Mouse (Mus musculus) limb, embryonic 13.5 days (tissue): ENCODE measurements at regions not wholly inside any gene's neighbourhood (a gene's known extent, or its start where the extent isn't known, plus 50 kb on each side); places are given as distances from the start of the nearest gene placed in this dataset.

Experiments
- ATAC-seq: fragments of 200-750 bp; cut with Nextera tagmentation; 2 replicates; pipeline ENCODE4 v1.8.0; 2017; ENCODE audit warnings: low read depth, moderate number of reproducible peaks, moderate TSS enrichment; ENCODE audit not compliant: low FRiP score
- H3K27ac ChIP-seq: fragments of 300-500 bp; sonication (generic); 2 replicates; pipeline ENCODE4 v1.5.1; 2015; ENCODE audit warnings: inconsistent platforms, mild to moderate bottlenecking, moderate library complexity
- H3K27me3 ChIP-seq: fragments of 300-500 bp; sonication (generic); 2 replicates; pipeline ENCODE4 v1.6.1; 2015; ENCODE audit warnings: mild to moderate bottlenecking, inconsistent platforms
- H3K36me3 ChIP-seq: fragments of 300-500 bp; sonication (generic); 2 replicates; pipeline ENCODE4 v1.6.1; 2015; ENCODE audit warnings: inconsistent platforms, mild to moderate bottlenecking, moderate library complexity
- H3K4me1 ChIP-seq: fragments of 300-500 bp; sonication (generic); 2 replicates; pipeline ENCODE4 v1.6.1; 2015; ENCODE audit warnings: inconsistent platforms
- H3K4me2 ChIP-seq: fragments of 300-500 bp; sonication (generic); replicated peaks from 2 replicates; pipeline ENCODE4 v1.6.1; 2015; ENCODE audit warnings: inconsistent platforms, mild to moderate bottlenecking, moderate library complexity
- H3K4me3 ChIP-seq: fragments of 300-500 bp; sonication (generic); 2 replicates; pipeline ENCODE4 v1.5.1; 2015; ENCODE audit warnings: moderate library complexity, mild to moderate bottlenecking, inconsistent platforms
- H3K9ac ChIP-seq: fragments of 300-500 bp; sonication (generic); 2 replicates; pipeline ENCODE4 v1.6.1; 2015; ENCODE audit warnings: mild to moderate bottlenecking, inconsistent platforms
- H3K9me3 ChIP-seq: fragments of 300-500 bp; sonication (generic); 2 replicates; pipeline ENCODE4 v1.6.1; 2016; ENCODE audit warnings: inconsistent platforms
- WGBS: fragments of 180-500 bp; shearing (Covaris S2); methylation state at CpG from one replicate; pipeline ENCODE4 v1.1.7; 2015; 5-methylcytosine and 5-hydroxymethylcytosine counted together

DNA sequence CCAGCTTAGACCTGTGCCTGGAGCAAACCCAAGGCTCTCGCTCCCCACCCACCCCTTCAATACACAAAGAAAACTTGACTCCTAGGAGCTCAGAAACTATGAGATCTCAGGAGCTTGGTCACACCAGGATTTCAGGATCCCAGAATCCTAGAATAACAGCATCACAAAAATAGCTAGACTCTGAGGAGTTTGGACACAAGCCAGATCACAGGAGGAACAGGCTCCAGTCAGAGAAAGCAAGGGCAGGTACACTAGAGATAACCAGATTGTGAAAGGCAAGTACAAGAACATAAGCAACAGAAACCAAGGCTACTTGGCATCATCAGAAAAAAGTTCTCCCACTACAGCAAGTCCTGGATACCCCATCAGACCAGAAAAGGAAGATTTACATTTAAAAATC, 221.5 kb downstream of the Epha7 start:
- no peak overlapping the region for H3K4me2 ChIP-seq
- H3K27me3 ChIP-seq = no peaks in the 10 kb centered on the region
- no peak overlapping the region for H3K27ac ChIP-seq
- no peak overlapping the region for H3K4me3 ChIP-seq
- 95% methylated on average over 1 of the region's 1 CpGs for WGBS
- peaks cover 6% of the 10 kb centered on the region; the same call in 1 of the 2 replicates for H3K9me3 ChIP-seq
- H3K9ac ChIP-seq = no peak overlapping the region
- no peaks in the 10 kb centered on the region for H3K4me1 ChIP-seq
- H3K36me3 ChIP-seq = no peaks in the 10 kb centered on the region
- no peak for ATAC-seq

DNA sequence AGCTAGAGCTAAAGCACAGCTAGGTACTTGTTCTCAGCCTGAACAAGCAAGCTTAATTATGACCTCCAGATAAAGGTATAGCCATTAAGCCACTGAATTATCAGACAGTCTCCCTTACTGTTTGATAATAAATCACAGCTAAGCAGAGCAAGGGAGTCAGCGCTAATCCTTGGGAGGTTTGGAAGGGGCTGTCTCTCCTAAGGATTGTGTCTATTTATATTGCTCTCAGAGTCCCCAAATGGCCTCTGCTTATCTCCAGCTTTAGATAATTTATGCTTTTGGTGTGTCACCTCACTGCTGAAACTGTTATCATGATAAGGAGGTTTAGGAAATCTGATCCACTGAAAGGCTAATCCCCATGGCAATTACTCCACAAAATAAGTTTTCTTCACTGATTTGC, 227.1 kb downstream of the Epha7 start:
- H3K4me2 ChIP-seq = no peak overlapping the region
- no peak for ATAC-seq
- WGBS = 22% methylated on average over 1 of the region's 1 CpGs
- no peak overlapping the region for H3K4me3 ChIP-seq
- H3K27ac ChIP-seq = no peak overlapping the region
- no peaks in the 10 kb centered on the region for H3K36me3 ChIP-seq
- no peaks in the 10 kb centered on the region for H3K4me1 ChIP-seq
- no peaks in the 10 kb centered on the region for H3K27me3 ChIP-seq
- no peaks in the 10 kb centered on the region for H3K9me3 ChIP-seq
- H3K9ac ChIP-seq = no peak overlapping the region

DNA sequence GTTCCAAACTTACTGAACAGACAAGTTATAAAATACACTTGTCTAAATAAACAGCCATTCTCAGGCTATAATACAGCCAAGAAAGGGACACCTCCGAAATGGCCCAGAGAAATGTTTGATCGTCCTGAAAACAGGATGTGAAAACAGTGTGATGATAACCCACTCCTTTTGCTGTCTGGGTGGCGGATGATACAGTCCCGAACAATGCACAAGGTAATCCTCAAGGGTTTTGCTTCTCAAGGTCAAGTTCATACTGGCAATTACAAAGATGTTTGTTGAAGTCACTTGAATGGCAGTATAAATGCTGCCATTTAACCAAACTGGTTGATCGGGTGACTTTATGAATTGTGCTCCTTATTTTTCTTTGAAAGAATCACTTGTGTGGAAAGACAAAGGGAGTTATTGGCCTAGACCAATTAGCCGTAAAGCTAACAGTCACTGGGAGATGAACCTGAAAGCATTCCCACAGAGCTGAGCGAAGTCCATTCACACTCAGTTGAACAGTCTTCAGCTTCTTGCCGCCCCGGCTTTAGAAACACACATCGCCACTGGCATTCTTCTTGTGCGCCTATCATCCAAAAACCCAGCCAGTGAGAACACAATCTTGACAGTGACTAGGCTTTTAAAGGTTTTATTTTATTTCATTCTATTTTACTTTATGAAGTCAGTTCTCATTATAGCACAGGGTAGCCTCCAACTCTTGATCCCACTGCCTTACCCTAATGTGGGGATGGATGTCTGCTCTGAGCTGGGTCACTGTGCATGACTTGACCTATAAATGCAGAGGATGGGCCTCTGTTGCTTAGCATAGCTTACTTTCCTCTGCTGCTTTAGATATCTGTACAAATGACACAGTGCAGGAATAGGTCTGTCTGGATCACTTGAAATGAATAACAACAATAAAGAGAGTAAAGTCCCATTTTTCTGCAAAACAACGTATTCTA, 256.0 kb downstream of the Epha7 start:
- no peak overlapping the region for H3K27ac ChIP-seq
- no peaks in the 10 kb centered on the region for H3K4me1 ChIP-seq
- ATAC-seq = no peak
- no peak overlapping the region for H3K4me3 ChIP-seq
- 89% methylated on average over 12 of the region's 12 CpGs for WGBS
- no peak overlapping the region for H3K4me2 ChIP-seq
- no peak overlapping the region for H3K9ac ChIP-seq
- no peaks in the 10 kb centered on the region for H3K27me3 ChIP-seq
- H3K9me3 ChIP-seq = no peaks in the 10 kb centered on the region
- H3K36me3 ChIP-seq = no peaks in the 10 kb centered on the region

DNA sequence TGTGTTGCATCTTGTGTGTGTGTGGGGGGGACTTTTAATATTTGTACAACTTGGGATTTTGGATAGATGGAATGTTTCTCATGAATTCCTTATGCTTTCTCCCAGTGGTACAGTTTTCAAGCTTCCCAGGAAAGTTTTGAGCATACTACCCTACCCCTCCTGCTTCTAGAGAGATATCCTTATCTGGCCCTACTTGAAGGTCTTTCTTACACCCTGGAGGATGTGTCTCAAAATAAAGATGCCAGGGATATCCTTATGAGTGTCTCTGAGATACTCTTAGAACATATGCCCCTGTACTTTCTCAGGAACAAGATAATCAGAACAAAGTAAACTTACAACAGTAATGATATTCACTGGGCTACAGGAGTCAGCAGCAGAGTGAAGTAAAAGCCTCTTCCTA, 261.3 kb downstream of the Epha7 start:
- H3K4me2 ChIP-seq = no peak overlapping the region
- H3K9me3 ChIP-seq = no peaks in the 10 kb centered on the region
- H3K9ac ChIP-seq = no peak overlapping the region
- no peaks in the 10 kb centered on the region for H3K4me1 ChIP-seq
- no peaks in the 10 kb centered on the region for H3K27me3 ChIP-seq
- H3K4me3 ChIP-seq = no peak overlapping the region
- H3K36me3 ChIP-seq = no peaks in the 10 kb centered on the region
- no peak overlapping the region for H3K27ac ChIP-seq
- no peak for ATAC-seq

DNA sequence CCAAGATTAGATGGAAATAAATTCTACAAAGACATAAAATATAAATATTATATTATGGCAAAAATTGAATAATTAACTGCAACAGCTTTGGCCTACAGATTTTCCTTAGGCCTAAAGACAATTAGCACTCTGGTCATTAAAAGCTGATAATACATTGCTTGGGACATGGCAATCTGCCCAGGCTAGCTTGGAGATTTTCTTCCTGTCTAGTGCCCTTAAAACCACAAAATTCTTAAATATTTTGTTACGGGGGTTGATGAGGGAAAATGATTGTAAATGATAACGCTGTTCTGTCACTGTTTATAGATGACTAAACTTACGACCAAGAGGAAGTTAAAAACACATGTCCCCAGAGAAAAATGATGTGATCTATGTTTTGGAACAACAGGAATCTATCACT, 261.9 kb downstream of the Epha7 start:
- H3K27ac ChIP-seq = no peak overlapping the region
- no peaks in the 10 kb centered on the region for H3K9me3 ChIP-seq
- no peak for ATAC-seq
- no peaks in the 10 kb centered on the region for H3K36me3 ChIP-seq
- H3K4me3 ChIP-seq = no peak overlapping the region
- no peaks in the 10 kb centered on the region for H3K4me1 ChIP-seq
- H3K9ac ChIP-seq = no peak overlapping the region
- H3K4me2 ChIP-seq = no peak overlapping the region
- WGBS = 56% methylated on average over 3 of the region's 3 CpGs
- no peaks in the 10 kb centered on the region for H3K27me3 ChIP-seq

DNA sequence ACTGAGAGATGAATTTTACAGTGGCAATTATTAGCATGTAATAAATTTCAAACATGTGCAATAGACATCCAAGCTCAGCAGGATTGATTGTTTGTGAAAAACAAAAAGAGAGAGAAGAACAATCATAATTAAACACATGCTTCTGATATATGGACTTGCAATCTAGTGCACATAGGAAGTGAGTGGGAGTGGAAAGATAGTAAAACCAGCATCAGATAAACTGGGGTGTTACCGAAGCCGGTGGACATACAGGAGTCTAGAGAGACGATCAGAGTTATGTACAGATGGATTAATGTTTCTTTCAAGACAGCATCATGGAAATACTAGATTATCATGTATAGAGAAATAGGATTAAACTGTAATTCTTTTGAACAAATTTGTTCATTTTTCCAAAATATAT, 263.8 kb downstream of the Epha7 start:
- H3K4me2 ChIP-seq = no peak overlapping the region
- no peaks in the 10 kb centered on the region for H3K36me3 ChIP-seq
- no peaks in the 10 kb centered on the region for H3K9me3 ChIP-seq
- no peaks in the 10 kb centered on the region for H3K27me3 ChIP-seq
- no peaks in the 10 kb centered on the region for H3K4me1 ChIP-seq
- no peak overlapping the region for H3K9ac ChIP-seq
- H3K27ac ChIP-seq = no peak overlapping the region
- H3K4me3 ChIP-seq = no peak overlapping the region
- WGBS = 84% methylated on average over 3 of the region's 3 CpGs
- no peak for ATAC-seq

DNA sequence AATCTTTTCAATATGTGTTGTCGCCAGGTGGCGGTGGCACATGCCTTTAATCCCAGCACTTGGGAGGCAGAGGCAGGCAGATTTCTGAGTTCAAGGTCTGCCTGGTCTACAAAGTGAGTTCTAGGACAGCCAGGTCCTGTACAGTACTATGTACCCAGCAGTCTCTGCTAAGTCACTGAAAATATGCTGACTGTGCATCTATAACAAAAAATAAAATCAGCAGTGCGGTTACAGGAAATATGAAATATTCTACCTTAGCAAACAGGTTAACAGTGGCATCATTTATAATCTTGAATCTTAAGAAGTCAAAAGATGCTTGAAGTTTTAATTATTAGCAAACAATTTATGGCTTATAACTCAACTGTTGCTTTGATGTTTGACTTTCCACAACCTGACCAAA, 265.5 kb downstream of the Epha7 start:
- Histone ChIP-seq H3K36me3 (no peaks in the 10 kb centered on the region), H3K4me1 (no peaks in the 10 kb centered on the region), H3K27ac (no peak overlapping the region), H3K4me3 (no peak overlapping the region), H3K9me3 (no peaks in the 10 kb centered on the region), H3K27me3 (no peaks in the 10 kb centered on the region), H3K9ac (no peak overlapping the region), H3K4me2 (no peak overlapping the region)
- ATAC-seq = no peak
- 92% methylated on average over 3 of the region's 3 CpGs for WGBS

DNA sequence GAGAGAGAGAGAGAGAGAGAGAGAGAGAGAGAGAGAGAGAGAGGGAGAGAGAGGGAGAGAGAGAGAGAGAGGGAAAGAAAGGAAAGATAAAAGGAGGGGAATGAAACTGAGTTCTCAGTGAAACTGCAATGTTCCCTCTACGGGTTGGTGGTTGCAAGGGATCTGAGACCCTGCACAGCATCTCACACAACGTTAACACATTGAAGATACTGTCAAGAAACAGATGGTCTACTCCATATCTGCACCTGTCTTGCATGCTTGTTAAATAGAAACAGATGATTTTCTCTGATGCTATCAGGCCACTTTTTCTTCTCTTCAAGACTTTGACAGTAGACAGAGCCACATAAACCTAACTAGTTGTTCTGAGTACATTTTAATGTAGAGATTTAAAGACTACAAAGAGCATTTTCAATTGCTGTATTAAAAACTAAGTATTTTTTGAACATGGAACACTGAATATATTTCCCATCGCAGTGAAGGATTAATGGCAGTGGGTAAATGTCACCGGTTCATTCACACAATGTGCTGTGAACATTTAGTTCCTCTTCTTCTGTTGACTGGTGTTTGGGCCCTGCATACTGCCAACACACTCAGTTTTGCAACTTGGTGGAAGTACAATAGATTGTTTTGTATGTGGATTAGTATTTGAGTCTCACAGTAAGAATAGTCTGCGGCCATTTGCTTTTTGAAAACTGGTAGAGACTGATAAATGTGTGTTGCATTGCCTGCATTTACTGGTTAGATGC, 270.8 kb downstream of the Epha7 start:
- Histone ChIP-seq H3K36me3 (no peaks in the 10 kb centered on the region), H3K4me3 (no peak overlapping the region), H3K9ac (no peak overlapping the region), H3K27me3 (no peaks in the 10 kb centered on the region), H3K4me1 (no peaks in the 10 kb centered on the region), H3K27ac (no peak overlapping the region), H3K9me3 (no peaks in the 10 kb centered on the region), H3K4me2 (no peak overlapping the region)
- ATAC-seq = no peak
- WGBS = 58% methylated on average over 5 of the region's 5 CpGs

DNA sequence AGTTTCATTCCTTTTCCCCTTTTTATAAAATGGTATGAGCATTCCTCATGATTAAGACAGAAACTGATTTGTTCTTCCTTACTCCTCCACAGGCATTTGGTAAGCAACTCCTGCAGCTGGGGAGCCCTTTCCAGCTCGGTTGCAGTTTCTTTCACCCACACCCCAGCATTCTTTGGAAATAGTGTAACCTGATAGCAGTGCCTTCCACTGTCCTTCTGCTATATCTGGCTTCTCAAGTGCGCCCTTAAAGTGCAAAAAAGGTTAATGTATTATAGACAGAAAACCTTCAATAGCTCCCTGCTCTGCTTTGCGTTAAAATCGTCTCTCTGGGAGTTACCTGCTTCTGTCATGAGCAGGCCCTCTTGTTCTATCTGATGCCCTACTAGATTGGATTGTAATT, 278.0 kb downstream of the Epha7 start:
- Histone ChIP-seq H3K27me3 (no peaks in the 10 kb centered on the region), H3K4me2 (no peak overlapping the region), H3K4me3 (no peak overlapping the region), H3K27ac (no peak overlapping the region), H3K9me3 (no peaks in the 10 kb centered on the region), H3K9ac (no peak overlapping the region), H3K4me1 (no peaks in the 10 kb centered on the region), H3K36me3 (no peaks in the 10 kb centered on the region)
- 23% methylated on average over 4 of the region's 4 CpGs for WGBS
- no peak for ATAC-seq

DNA sequence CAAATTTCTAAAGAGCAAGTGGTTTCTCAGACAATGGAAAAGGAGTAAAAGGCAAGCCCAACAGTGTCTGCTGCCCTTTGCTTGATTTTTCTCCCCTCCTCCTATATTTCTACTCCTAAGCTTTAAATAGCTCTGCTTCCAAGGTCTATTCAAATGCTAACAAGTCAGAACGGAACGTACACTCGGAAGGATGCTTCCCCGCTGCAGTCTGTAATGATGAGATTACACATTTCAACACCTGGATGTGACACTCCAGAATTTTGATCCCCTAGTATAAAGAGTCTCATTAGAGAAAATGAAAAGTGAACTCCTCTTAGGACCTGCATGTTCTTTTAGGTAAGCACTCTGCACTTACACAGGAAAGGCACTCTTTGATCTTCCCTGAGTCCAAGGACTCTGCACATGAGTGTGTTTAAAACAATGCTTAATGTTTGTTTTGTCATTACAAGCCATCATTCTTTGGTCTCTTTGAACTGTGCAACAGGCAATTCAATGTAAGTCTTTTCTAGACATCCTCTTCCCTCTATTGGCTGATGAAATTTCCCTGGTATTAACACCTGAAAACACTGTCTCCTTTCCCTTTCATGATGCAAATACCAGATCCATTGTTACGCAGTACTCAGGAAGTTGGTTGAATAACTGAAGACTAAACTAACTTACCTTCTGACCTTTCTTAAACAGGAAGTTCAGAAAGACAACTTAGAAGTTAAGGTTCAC, 278.7 kb downstream of the Epha7 start:
- no peak overlapping the region for H3K9ac ChIP-seq
- no peak for ATAC-seq
- no peak overlapping the region for H3K27ac ChIP-seq
- H3K4me3 ChIP-seq = no peak overlapping the region
- H3K27me3 ChIP-seq = no peaks in the 10 kb centered on the region
- no peaks in the 10 kb centered on the region for H3K36me3 ChIP-seq
- no peaks in the 10 kb centered on the region for H3K9me3 ChIP-seq
- 56% methylated on average over 5 of the region's 5 CpGs for WGBS
- H3K4me2 ChIP-seq = no peak overlapping the region
- H3K4me1 ChIP-seq = no peaks in the 10 kb centered on the region

DNA sequence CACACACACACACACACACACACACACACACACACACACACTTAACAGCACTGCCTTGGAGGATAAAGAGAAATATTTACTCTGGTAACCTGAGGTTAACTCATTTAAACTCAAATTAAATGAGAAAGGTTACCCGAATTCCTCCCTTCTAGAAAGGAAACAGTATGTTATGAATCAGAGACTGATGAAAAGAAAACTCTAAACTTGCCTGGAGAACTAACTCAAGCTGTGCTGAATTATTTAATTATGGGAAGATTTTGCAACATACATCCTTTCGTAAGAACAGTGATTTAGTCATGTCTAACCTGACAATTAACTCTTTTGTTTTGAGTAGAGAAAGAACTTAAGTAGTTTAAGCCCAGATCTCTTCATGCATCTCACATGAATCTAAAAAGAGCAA, 289.4 kb downstream of the Epha7 start:
- WGBS = 32% methylated on average over 2 of the region's 2 CpGs
- peaks cover 3% of the 10 kb centered on the region; the same call in 1 of the 2 replicates for H3K4me1 ChIP-seq
- ATAC-seq = no peak
- H3K9ac ChIP-seq = no peak overlapping the region
- no peaks in the 10 kb centered on the region for H3K27me3 ChIP-seq
- no peak overlapping the region for H3K27ac ChIP-seq
- no peaks in the 10 kb centered on the region for H3K36me3 ChIP-seq
- H3K4me2 ChIP-seq = no peak overlapping the region
- no peak overlapping the region for H3K4me3 ChIP-seq
- H3K9me3 ChIP-seq = no peaks in the 10 kb centered on the region

DNA sequence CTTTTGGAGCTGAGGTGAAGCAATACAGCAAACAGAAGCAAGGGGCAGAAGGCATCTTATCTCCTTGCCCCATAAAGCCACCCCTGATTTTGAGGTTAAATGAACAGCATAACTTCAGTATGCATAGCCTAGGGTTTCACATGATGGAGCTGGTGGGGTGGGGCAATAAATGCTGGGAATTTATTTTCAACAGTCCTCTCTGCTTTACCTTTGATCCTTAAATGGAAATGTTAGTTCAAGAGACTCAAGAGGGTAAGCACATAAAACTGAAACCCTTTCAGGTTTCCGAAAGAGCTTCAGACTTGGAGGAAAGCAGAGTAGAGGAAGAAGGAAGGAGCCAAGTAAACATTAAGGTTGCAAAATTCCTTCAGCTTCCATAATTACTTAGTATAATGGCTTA, 290.5 kb downstream of the Epha7 start:
- Histone ChIP-seq H3K9me3 (no peaks in the 10 kb centered on the region), H3K36me3 (no peaks in the 10 kb centered on the region), H3K4me1 (peaks cover 3% of the 10 kb centered on the region; the same call in 1 of the 2 replicates), H3K9ac (no peak overlapping the region), H3K4me3 (no peak overlapping the region), H3K4me2 (no peak overlapping the region), H3K27me3 (no peaks in the 10 kb centered on the region), H3K27ac (no peak overlapping the region)
- WGBS = 29% methylated on average over 1 of the region's 1 CpGs
- ATAC-seq = no peak
